Mouse (Mus musculus): ENCODE results near the gene Ubxn1. TPM values are rescaled to one million over a fixed set of nuclear protein-coding genes. Genes with fewer than 3 reads are reported as not detected.

The Ubxn1 gene
- polyA plus RNA-seq, 1 experiment, result 57.9 TPM

DNA sequence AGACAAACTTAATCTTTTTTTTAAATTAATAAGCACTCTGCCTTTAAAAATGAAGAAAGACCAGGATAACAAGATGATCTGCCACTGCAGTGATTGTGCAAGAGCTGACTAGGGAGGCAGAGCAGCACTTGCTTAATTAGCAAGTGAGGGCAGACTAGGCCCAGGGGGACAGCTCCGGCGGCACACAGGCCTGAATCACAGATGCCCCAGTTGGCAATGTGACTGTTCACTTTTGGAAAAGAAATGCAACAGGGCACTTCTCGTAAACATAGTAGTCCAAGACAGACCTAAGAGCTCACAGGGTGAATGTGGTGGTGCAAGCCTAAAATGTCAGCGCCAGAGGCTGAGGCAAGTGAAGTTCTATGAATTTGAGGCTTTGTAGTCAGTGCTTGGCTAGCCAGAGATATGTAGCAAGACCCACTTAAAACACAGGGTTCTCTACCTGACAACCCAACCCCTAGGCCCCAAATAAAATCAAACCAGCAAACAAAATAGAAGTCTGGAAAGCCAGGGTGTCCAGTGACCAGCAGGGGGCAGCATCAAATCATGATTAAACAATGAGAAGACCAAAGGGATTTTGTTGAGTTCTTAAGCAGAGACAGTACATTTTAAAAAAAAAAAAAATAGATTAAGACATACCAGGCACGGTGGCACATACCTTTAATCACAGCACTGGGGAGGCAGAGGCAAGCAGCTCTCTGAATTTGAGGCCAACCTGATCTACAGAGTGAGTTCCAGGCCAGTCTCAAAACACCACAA, 26.7 kb upstream of the Ubxn1 start:
- 74% methylated on average over 5 of the region's 5 CpGs for WGBS
- TF ChIP-seq CTCF (IDR thresholded peaks at IDR 0.05; ENCODE audit: extremely low read depth, insufficient read depth, insufficient read length, insufficient replicate concordance) (peak; percentile 21; the same call in 1 of the 2 replicates), POLR2A (IDR thresholded peaks at IDR 0.05; ENCODE audit: low read depth, low read length) (no peak)
- Histone ChIP-seq H3K27me3 (ENCODE audit: control insufficient read depth, insufficient read depth, low read length) (no peaks in the 10 kb centered on the region), H3K36me3 (ENCODE audit: control insufficient read depth, insufficient read depth, low read length) (peaks cover 19% of the 10 kb centered on the region), H3K27ac (ENCODE audit: insufficient read depth, low read length) (no peak overlapping the region), H3K4me1 (ENCODE audit: control insufficient read depth, insufficient read depth, insufficient read length) (peaks cover 3% of the 10 kb centered on the region; the same call in 1 of the 2 replicates), H3K4me3 (ENCODE audit: extremely low read depth, insufficient read depth, insufficient read length) (no peak overlapping the region)
- DNase-seq (ENCODE audit: low read depth in 1 of 2, low spot score in 2 of 2), result peak; percentile 60 to 67

DNA sequence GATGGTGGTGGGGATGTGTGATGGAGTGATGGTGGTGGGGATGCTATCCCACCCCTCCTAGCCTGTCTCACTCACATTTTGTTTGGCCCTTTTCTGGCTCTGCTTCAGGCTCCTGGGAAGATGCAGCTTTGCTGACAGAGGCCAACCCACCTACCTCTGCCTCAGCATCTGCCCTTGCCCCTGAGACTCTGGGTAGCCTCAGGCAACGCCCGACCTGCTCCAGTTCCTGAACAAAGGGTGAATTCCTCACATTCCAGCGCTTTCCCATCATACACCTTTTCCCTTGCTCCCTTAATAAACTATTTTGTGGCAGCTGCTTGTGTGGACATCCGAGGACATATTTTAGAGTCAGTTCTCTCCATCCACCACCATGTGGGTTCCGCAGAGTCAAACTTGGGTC, 22.9 kb upstream of the Ubxn1 start:
- Histone ChIP-seq H3K4me3 (ENCODE audit: extremely low read depth, insufficient read depth, insufficient read length) (no peak overlapping the region), H3K27me3 (ENCODE audit: control insufficient read depth, insufficient read depth, low read length) (no peaks in the 10 kb centered on the region), H3K36me3 (ENCODE audit: control insufficient read depth, insufficient read depth, low read length) (peaks cover 17% of the 10 kb centered on the region), H3K27ac (ENCODE audit: insufficient read depth, low read length) (no peak overlapping the region), H3K4me1 (ENCODE audit: control insufficient read depth, insufficient read depth, insufficient read length) (no peaks in the 10 kb centered on the region)
- 93% methylated on average over 5 of the region's 5 CpGs for WGBS
- TF ChIP-seq CTCF (IDR thresholded peaks at IDR 0.05; ENCODE audit: extremely low read depth, insufficient read depth, insufficient read length, insufficient replicate concordance) (no peak), POLR2A (IDR thresholded peaks at IDR 0.05; ENCODE audit: low read depth, low read length) (no peak)
- DNase-seq (ENCODE audit: low read depth in 1 of 2, low spot score in 2 of 2), result no peak

DNA sequence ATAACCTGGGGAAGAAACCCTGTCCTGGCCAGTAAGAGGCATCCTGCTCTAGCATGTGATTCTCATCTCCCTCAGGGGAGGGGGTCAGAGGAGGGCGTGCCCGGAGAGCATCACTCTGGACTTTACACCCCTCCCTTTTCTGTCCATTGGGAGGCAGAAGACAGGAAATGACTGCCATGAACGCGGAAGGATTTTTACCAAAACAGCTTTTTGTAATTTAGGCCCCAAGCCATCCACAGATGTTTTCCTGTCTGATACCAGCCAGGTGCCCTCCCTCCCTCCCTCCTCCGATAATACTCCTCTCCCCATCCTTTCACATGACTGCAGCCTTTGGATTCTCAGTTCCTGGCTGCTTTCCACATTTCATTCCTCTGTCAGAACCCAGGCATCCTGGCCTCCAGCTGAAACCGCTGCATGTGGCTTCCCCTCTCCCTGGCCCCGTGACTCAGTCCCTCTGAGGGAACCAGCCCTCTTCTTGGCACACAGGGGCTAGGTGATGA, 20.8 kb upstream of the Ubxn1 start, which contains the start of gene Lrrn4cl:
Gene Lrrn4cl, plus strand, starts transcription at position 367 of the 500 bp plus-strand sequence.
- Histone ChIP-seq H3K4me1 (ENCODE audit: control insufficient read depth, insufficient read depth, insufficient read length) (no peaks in the 10 kb centered on the region), H3K27ac (ENCODE audit: insufficient read depth, low read length) (no peak within 1 kb of the TSS), H3K4me3 (ENCODE audit: extremely low read depth, insufficient read depth, insufficient read length) (no peak within 1 kb of the TSS), H3K36me3 (ENCODE audit: control insufficient read depth, insufficient read depth, low read length) (peaks cover 17% of the 10 kb centered on the region), H3K27me3 (ENCODE audit: control insufficient read depth, insufficient read depth, low read length) (no peaks in the 10 kb centered on the region)
- WGBS, result 65% methylated on average over 7 of the region's 7 CpGs
- TF ChIP-seq POLR2A (IDR thresholded peaks at IDR 0.05; ENCODE audit: low read depth, low read length), result no peak
- no peak for TF ChIP-seq CTCF (IDR thresholded peaks at IDR 0.05; ENCODE audit: extremely low read depth, insufficient read depth, insufficient read length, insufficient replicate concordance)
- DNase-seq (ENCODE audit: low read depth in 1 of 2, low spot score in 2 of 2), result no peak

DNA sequence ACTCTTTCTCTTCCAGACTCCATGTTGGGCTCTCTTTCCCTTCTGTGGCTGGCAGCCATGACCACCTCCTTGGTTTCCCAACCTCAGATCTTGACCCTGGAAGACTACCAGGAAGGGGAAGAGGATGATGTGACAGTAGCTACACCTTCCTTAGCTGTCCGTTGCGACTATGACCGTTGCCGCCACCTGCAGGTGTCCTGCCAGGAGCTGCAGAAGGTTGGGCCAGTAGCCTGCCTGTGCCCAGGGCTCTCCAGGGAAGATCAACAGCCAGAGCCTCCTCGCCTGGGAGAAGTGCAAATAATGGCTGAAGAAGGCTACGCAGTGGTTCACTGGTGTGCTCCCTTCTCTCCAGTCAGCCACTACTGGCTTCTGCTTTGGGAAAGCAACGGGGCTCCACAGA, 19.7 kb upstream of the Ubxn1 start:
- Histone ChIP-seq H3K27me3 (ENCODE audit: control insufficient read depth, insufficient read depth, low read length) (no peaks in the 10 kb centered on the region), H3K4me1 (ENCODE audit: control insufficient read depth, insufficient read depth, insufficient read length) (no peaks in the 10 kb centered on the region), H3K27ac (ENCODE audit: insufficient read depth, low read length) (no peak overlapping the region), H3K36me3 (ENCODE audit: control insufficient read depth, insufficient read depth, low read length) (peaks cover 11% of the 10 kb centered on the region), H3K4me3 (ENCODE audit: extremely low read depth, insufficient read depth, insufficient read length) (no peak overlapping the region)
- DNase-seq (ENCODE audit: low read depth in 1 of 2, low spot score in 2 of 2), result no peak
- 76% methylated on average over 7 of the region's 7 CpGs for WGBS
- TF ChIP-seq POLR2A (IDR thresholded peaks at IDR 0.05; ENCODE audit: low read depth, low read length), result no peak
- no peak for TF ChIP-seq CTCF (IDR thresholded peaks at IDR 0.05; ENCODE audit: extremely low read depth, insufficient read depth, insufficient read length, insufficient replicate concordance)

DNA sequence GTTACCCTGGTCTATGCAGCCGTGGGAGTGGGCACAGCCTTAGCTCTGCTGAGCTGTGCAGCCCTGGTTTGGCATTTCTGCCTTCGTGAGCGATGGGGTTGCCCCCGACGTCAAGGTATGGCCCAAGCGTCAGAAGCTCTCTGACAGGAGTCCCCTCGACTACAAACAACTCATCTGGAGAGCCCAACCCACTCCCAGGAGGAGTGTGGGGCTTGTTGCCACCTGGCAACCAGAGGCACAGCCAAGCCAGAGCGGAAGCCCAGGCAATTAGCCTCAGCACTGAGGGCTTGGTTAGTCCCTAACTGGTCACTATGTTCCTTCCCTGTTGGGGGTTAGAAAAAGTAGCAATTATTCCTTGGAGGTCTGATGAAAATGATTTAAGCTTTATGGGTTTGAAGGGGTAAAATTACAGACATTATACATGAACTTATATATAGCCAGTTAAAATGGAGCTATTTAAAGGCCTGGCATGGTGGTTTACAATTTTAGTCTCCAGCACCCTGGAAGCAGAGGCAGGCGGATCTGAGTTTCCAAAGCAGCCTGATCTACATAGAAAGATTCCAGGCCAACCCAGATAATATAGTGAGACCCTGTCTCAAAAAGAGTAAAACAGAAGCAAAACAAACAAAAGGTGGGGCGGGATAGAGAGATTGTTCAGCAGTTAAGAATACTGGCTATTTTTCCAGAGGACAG, 18.9 kb upstream of the Ubxn1 start:
- TF ChIP-seq CTCF (IDR thresholded peaks at IDR 0.05; ENCODE audit: extremely low read depth, insufficient read depth, insufficient read length, insufficient replicate concordance), result no peak
- TF ChIP-seq POLR2A (IDR thresholded peaks at IDR 0.05; ENCODE audit: low read depth, low read length), result no peak
- Histone ChIP-seq H3K4me1 (ENCODE audit: control insufficient read depth, insufficient read depth, insufficient read length) (no peaks in the 10 kb centered on the region), H3K4me3 (ENCODE audit: extremely low read depth, insufficient read depth, insufficient read length) (no peak overlapping the region), H3K27ac (ENCODE audit: insufficient read depth, low read length) (no peak overlapping the region), H3K27me3 (ENCODE audit: control insufficient read depth, insufficient read depth, low read length) (no peaks in the 10 kb centered on the region), H3K36me3 (ENCODE audit: control insufficient read depth, insufficient read depth, low read length) (peaks cover 4% of the 10 kb centered on the region; the same call in 1 of the 2 replicates)
- 81% methylated on average over 10 of the region's 10 CpGs for WGBS
- DNase-seq (ENCODE audit: low read depth in 1 of 2, low spot score in 2 of 2), result no peak

DNA sequence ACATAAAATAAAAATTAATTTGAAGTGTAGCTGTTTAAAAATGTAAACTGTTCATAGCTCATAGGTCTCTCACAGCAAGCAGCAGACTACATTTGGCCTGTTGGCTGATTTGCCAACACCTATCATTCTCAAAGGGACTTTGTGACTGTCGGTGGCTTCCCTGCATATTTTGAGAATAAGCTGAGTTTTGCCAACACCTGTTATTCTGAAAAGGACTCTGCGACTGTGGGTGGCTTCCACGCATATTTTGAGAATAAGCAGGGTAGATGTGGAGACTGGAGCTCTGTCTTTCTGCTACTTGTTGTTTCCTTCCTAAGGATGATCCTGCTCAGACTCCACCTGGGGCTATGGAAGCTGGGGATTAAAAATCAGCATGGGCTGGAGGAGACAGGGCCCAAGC, 18.2 kb upstream of the Ubxn1 start:
- TF ChIP-seq POLR2A (IDR thresholded peaks at IDR 0.05; ENCODE audit: low read depth, low read length) (no peak), CTCF (IDR thresholded peaks at IDR 0.05; ENCODE audit: extremely low read depth, insufficient read depth, insufficient read length, insufficient replicate concordance) (no peak)
- Histone ChIP-seq H3K27ac (ENCODE audit: insufficient read depth, low read length) (no peak overlapping the region), H3K27me3 (ENCODE audit: control insufficient read depth, insufficient read depth, low read length) (no peaks in the 10 kb centered on the region), H3K4me1 (ENCODE audit: control insufficient read depth, insufficient read depth, insufficient read length) (no peaks in the 10 kb centered on the region), H3K4me3 (ENCODE audit: extremely low read depth, insufficient read depth, insufficient read length) (no peak overlapping the region), H3K36me3 (ENCODE audit: control insufficient read depth, insufficient read depth, low read length) (peaks cover 1% of the 10 kb centered on the region; the same call in 1 of the 2 replicates)
- WGBS, result 87% methylated on average over 3 of the region's 3 CpGs
- no peak for DNase-seq (ENCODE audit: low read depth in 1 of 2, low spot score in 2 of 2)
